40 mouse cellular contexts compared by ENCODE assay signal in the genomic region with DNA sequence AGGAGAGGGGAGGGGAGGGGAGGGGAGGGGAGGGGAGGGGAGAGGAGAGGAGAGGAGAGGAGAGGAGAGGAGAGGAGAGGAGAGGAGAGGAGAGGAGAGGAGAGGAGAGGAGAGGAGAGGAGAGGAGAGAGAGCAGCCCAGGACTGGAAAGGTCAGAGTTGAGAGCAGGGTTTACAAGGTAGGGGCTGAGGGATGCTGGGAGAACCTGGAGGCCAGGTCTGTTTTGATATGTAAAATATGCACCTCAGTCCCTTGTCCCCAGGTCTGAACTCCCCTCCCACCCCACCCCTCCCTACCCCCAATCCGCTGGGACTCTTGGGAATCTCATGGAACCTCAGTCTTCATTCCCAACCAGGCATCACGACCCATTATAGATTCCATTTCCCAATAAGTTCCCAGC. TPM values are rescaled to one million over a fixed set of nuclear protein-coding genes. Genes with fewer than 3 reads are reported as not detected.
"Had no signal": no experiment of that assay in that cellular context is flagged by ENCODE, and none has a peak within 500 bp of the region (broad histone marks: within the 10 kb centered on the region; RNA-seq: fewer than 3 reads in every experiment).

No protein-coding gene starts in this region.

RNA-seq across cellular contexts. Expression of gene Epp13, which starts 7.5 kb away (rescaled TPM):
- total RNA-seq: heart, postnatal 10 days; heart, postnatal 14 days; heart, postnatal 25 days; heart, postnatal 36 days; heart, postnatal 4 days; hematopoietic stem cell, adult 5-6 weeks; hindbrain, postnatal 0 days; layer of hippocampus, adult 18-20 months; layer of hippocampus, adult 2 months; layer of hippocampus, adult 8-10 months; layer of hippocampus, postnatal 10 days; layer of hippocampus, postnatal 14 days; layer of hippocampus, postnatal 25 days; layer of hippocampus, postnatal 36 days; left cerebral cortex, adult 18-20 months; left cerebral cortex, adult 2 months; left cerebral cortex, adult 8-10 months had no signal
- polyA plus RNA-seq: heart, embryonic 13.5 days; heart, embryonic 14.5 days; heart, embryonic 15.5 days; heart, embryonic 16.5 days; heart, postnatal 0 days; hindbrain, embryonic 11.5 days; hindbrain, embryonic 12.5 days; hindbrain, embryonic 14.5 days; hindbrain, embryonic 16.5 days; inflammation-experienced regulatory T-cells, adult 6 months; intestine, embryonic 14.5 days; intestine, embryonic 15.5 days; intestine, embryonic 16.5 days; intestine, postnatal 0 days; kidney, adult 2 months; kidney, embryonic 14.5 days; kidney, embryonic 15.5 days; kidney, embryonic 16.5 days; kidney, postnatal 0 days had no signal

RNA-seq across cellular contexts. Expression of gene Zscan5b, which starts 37.9 kb away (rescaled TPM):
- total RNA-seq: heart, postnatal 10 days; heart, postnatal 14 days; heart, postnatal 25 days; heart, postnatal 36 days; heart, postnatal 4 days; hematopoietic stem cell, adult 5-6 weeks; hindbrain, postnatal 0 days; layer of hippocampus, adult 18-20 months; layer of hippocampus, adult 2 months; layer of hippocampus, adult 8-10 months; layer of hippocampus, postnatal 10 days; layer of hippocampus, postnatal 14 days; layer of hippocampus, postnatal 25 days; layer of hippocampus, postnatal 36 days; left cerebral cortex, adult 18-20 months; left cerebral cortex, adult 2 months; left cerebral cortex, adult 8-10 months had no signal
- polyA plus RNA-seq: heart, embryonic 13.5 days; heart, embryonic 14.5 days; heart, embryonic 15.5 days; heart, embryonic 16.5 days; heart, postnatal 0 days; hindbrain, embryonic 10.5 days; hindbrain, embryonic 11.5 days; hindbrain, embryonic 12.5 days; hindbrain, embryonic 13.5 days; hindbrain, embryonic 14.5 days; hindbrain, embryonic 15.5 days; hindbrain, embryonic 16.5 days; hindbrain, postnatal 0 days; intestine, embryonic 14.5 days; intestine, embryonic 15.5 days; intestine, embryonic 16.5 days; intestine, postnatal 0 days; kidney, adult 2 months; kidney, embryonic 14.5 days; kidney, embryonic 15.5 days; kidney, embryonic 16.5 days; kidney, postnatal 0 days; large intestine, adult 2 months had no signal
